Mouse (Mus musculus): ENCODE measurements at regions not wholly inside any gene's neighbourhood (a gene's known extent, or its start where the extent isn't known, plus 50 kb on each side); places are given as distances from the start of the nearest gene placed in this dataset.

- in situ Hi-C loops (cut with MboI; ENCODE audit: low pct_ligation_motif_present, low pct_unique_long_range_greater_than_20kb, low sequenced_read_pairs): no loop called here
- no peak for DNase-seq (ENCODE audit: extremely low read depth)
- no peak for TF ChIP-seq KAT2A (IDR thresholded peaks at IDR 0.05; ENCODE audit: insufficient replicate concordance, low read length)
- TF ChIP-seq MAX (IDR thresholded peaks at IDR 0.05; ENCODE audit: low read length): no peak
- no peak for TF ChIP-seq HCFC1 (IDR thresholded peaks at IDR 0.05; ENCODE audit: low read depth, low read length)
- no peak for TF ChIP-seq USF2 (conservative IDR thresholded peaks at IDR 0.05; ENCODE audit: low read depth, low read length)
- TF ChIP-seq JUN (IDR thresholded peaks at IDR 0.05; ENCODE audit: insufficient read depth, low read depth, low read length): no peak
- no peak for TF ChIP-seq BHLHE40 (IDR thresholded peaks at IDR 0.05; ENCODE audit: low read depth, low read length)
- TF ChIP-seq E2F4 (IDR thresholded peaks at IDR 0.05; ENCODE audit: insufficient replicate concordance, low read depth, low read length): no peak
- no peak for TF ChIP-seq NELFE (IDR thresholded peaks at IDR 0.05; ENCODE audit: low read depth, low read length)
- TF ChIP-seq NRF1 (IDR thresholded peaks at IDR 0.05; ENCODE audit: low read depth, low read length): no peak
- no peak for TF ChIP-seq ZC3H11A (IDR thresholded peaks at IDR 0.05; ENCODE audit: low read depth, low read length)
- no peak for TF ChIP-seq ELF1 (IDR thresholded peaks at IDR 0.05; ENCODE audit: low read depth, low read length)
- TF ChIP-seq USF1 (IDR thresholded peaks at IDR 0.05; ENCODE audit: low read depth, low read length): no peak
- H3K4me3 ChIP-seq (replicated peaks in 1 of 3; ENCODE audit: low read depth in 2 of 3, low read length in 2 of 3, poor library complexity in 1 of 3): no peak overlapping the region
- H3K4me2 ChIP-seq (ENCODE audit: insufficient read depth, low read depth, poor library complexity, severe bottlenecking): no peak overlapping the region
- no peaks in the 10 kb centered on the region for H3K27me3 ChIP-seq (replicated peaks)
- no peaks in the 10 kb centered on the region for H3K36me3 ChIP-seq (replicated peaks in 1 of 2; ENCODE audit: control insufficient read depth in 1 of 2, insufficient read depth in 1 of 2, low read length in 1 of 2)
- no peaks in the 10 kb centered on the region for H3K79me2 ChIP-seq (replicated peaks; ENCODE audit: control insufficient read depth, extremely low read depth, insufficient read depth, poor library complexity, severe bottlenecking)
- peaks cover 39% of the 10 kb centered on the region for H3K9me3 ChIP-seq (replicated peaks; ENCODE audit: low read length)
- H3K9ac ChIP-seq (ENCODE audit: insufficient read depth, low read depth): no peak overlapping the region
- H3K27ac ChIP-seq (ENCODE audit: insufficient read depth, low read depth): no peak overlapping the region
- dilution Hi-C loops (cut with MboI; ENCODE audit: extremely low pct_ligation_motif_present, extremely low pct_unique_long_range_greater_than_20kb, low sequenced_read_pairs): no loop called here
- no peaks in the 10 kb centered on the region for H3K4me1 ChIP-seq (ENCODE audit: control insufficient read depth in 1 of 2, insufficient read depth in 2 of 2)
These were observed 788.1 kb downstream of the Poteg start for GRCm38 (mm10) chr8:28235562-28235961.

GRCm38 (mm10) chr8:28239411-28239810, 791.9 kb downstream of the Poteg start:
- Histone ChIP-seq H3K27me3 (replicated peaks) (no peaks in the 10 kb centered on the region), H3K9ac (ENCODE audit: insufficient read depth, low read depth) (no peak overlapping the region), H3K27ac (ENCODE audit: insufficient read depth, low read depth) (no peak overlapping the region), H3K4me1 (ENCODE audit: control insufficient read depth in 1 of 2, insufficient read depth in 2 of 2) (no peaks in the 10 kb centered on the region), H3K79me2 (replicated peaks; ENCODE audit: control insufficient read depth, extremely low read depth, insufficient read depth, poor library complexity, severe bottlenecking) (no peaks in the 10 kb centered on the region), H3K9me3 (replicated peaks; ENCODE audit: low read length) (peaks cover 48% of the 10 kb centered on the region), H3K4me3 (replicated peaks in 1 of 3; ENCODE audit: low read depth in 2 of 3, low read length in 2 of 3, poor library complexity in 1 of 3) (no peak overlapping the region), H3K4me2 (ENCODE audit: insufficient read depth, low read depth, poor library complexity, severe bottlenecking) (no peak overlapping the region), H3K36me3 (replicated peaks in 1 of 2; ENCODE audit: control insufficient read depth in 1 of 2, insufficient read depth in 1 of 2, low read length in 1 of 2) (no peaks in the 10 kb centered on the region)
- TF ChIP-seq JUN (IDR thresholded peaks at IDR 0.05; ENCODE audit: insufficient read depth, low read depth, low read length): no peak
- dilution Hi-C loops (cut with MboI; ENCODE audit: extremely low pct_ligation_motif_present, extremely low pct_unique_long_range_greater_than_20kb, low sequenced_read_pairs): no loop called here
- in situ Hi-C loops (cut with MboI; ENCODE audit: low pct_ligation_motif_present, low pct_unique_long_range_greater_than_20kb, low sequenced_read_pairs): no loop called here
- DNase-seq (ENCODE audit: extremely low read depth): no peak

- Histone ChIP-seq H3K4me1 (ENCODE audit: control insufficient read depth in 1 of 2, insufficient read depth in 2 of 2) (no peaks in the 10 kb centered on the region), H3K4me3 (replicated peaks in 1 of 3; ENCODE audit: low read depth in 2 of 3, low read length in 2 of 3, poor library complexity in 1 of 3) (peak overlapping the region in 1 of 3 experiments; percentile 9), H3K4me2 (ENCODE audit: insufficient read depth, low read depth, poor library complexity, severe bottlenecking) (no peak overlapping the region), H3K9ac (ENCODE audit: insufficient read depth, low read depth) (no peak overlapping the region), H3K36me3 (replicated peaks in 1 of 2; ENCODE audit: control insufficient read depth in 1 of 2, insufficient read depth in 1 of 2, low read length in 1 of 2) (no peaks in the 10 kb centered on the region), H3K79me2 (replicated peaks; ENCODE audit: control insufficient read depth, extremely low read depth, insufficient read depth, poor library complexity, severe bottlenecking) (no peaks in the 10 kb centered on the region), H3K27ac (ENCODE audit: insufficient read depth, low read depth) (no peak overlapping the region), H3K9me3 (replicated peaks; ENCODE audit: low read length) (peaks cover 22% of the 10 kb centered on the region), H3K27me3 (replicated peaks) (no peaks in the 10 kb centered on the region)
- in situ Hi-C loops (cut with MboI; ENCODE audit: low pct_ligation_motif_present, low pct_unique_long_range_greater_than_20kb, low sequenced_read_pairs): no loop called here
- DNase-seq (ENCODE audit: extremely low read depth): no peak
- TF ChIP-seq HCFC1 (IDR thresholded peaks at IDR 0.05; ENCODE audit: low read depth, low read length) (no peak), SIN3A (IDR thresholded peaks at IDR 0.05; ENCODE audit: low read length) (no peak), POLR2A (IDR thresholded peaks at IDR 0.05; ENCODE audit: low read depth, low read length) (no peak), KAT2A (IDR thresholded peaks at IDR 0.05; ENCODE audit: insufficient replicate concordance, low read length) (no peak), RAD21 (IDR thresholded peaks at IDR 0.05; ENCODE audit: low read depth, low read length) (no peak), MXI1 (IDR thresholded peaks at IDR 0.05; ENCODE audit: low read depth, low read length) (no peak), RCOR1 (conservative IDR thresholded peaks at IDR 0.05; ENCODE audit: low read depth, low read length) (no peak)
- dilution Hi-C loops (cut with MboI; ENCODE audit: extremely low pct_ligation_motif_present, extremely low pct_unique_long_range_greater_than_20kb, low sequenced_read_pairs): no loop called here
These were observed 805.1 kb downstream of the Poteg start for GRCm38 (mm10) chr8:28252399-28253240.
